Mouse (Mus musculus) CH12.LX (cell line): ENCODE data around the gene Cspg4. TPM values are rescaled to one million over a fixed set of nuclear protein-coding genes. Genes with fewer than 3 reads are reported as not detected.

ENCODE experiments used
- DNase-seq: peaks from one replicate; pipeline ENCODE4 v3.0.0-alpha.2; 2013; ENCODE audit errors: extremely low read depth
- H3K27ac ChIP-seq: 2 replicates; pipeline ENCODE4 v1.5.1; 2012; ENCODE audit warnings: low read depth, mild to moderate bottlenecking, control low read depth, moderate library complexity; ENCODE audit not compliant: insufficient read depth
- H3K27me3 ChIP-seq: replicated peaks from 2 replicates; pipeline ENCODE3; 2012; ENCODE audit warnings: inconsistent platforms
- H3K36me3 ChIP-seq, 2 experiments: replicated peaks in 1 of 2; 2 replicates each; pipeline versions ENCODE3 to v1.6.1; 2012; ENCODE audit warnings: inconsistent platforms in 1 of 2, low read length in 1 of 2, mild to moderate bottlenecking in 1 of 2, mixed read lengths in 1 of 2, moderate library complexity in 1 of 2; ENCODE audit not compliant: control insufficient read depth in 1 of 2, insufficient read depth in 1 of 2
- H3K4me1 ChIP-seq, 2 experiments: 2 replicates each; pipeline ENCODE4 v1.6.1; 2012; ENCODE audit warnings: inconsistent platforms in 1 of 2, moderate library complexity in 1 of 2; ENCODE audit not compliant: insufficient read depth in 2 of 2, control insufficient read depth in 1 of 2
- H3K4me2 ChIP-seq: 2 replicates; pipeline ENCODE4 v1.6.1; 2012; ENCODE audit warnings: low read depth, mild to moderate bottlenecking, control low read depth; ENCODE audit not compliant: poor library complexity, insufficient read depth, severe bottlenecking
- H3K4me3 ChIP-seq, 3 experiments: fragments of 150-350 bp in 1 of 3; sonication (generic) in 1 of 3; replicated peaks in 1 of 3; 2 replicates each; pipeline versions ENCODE3 to v1.5.1; 2011 to 2012; ENCODE audit warnings: low read depth in 2 of 3, low read length in 2 of 3, mild to moderate bottlenecking in 2 of 3, moderate library complexity in 2 of 3, control low read depth in 1 of 3, improper control_type of control experiment in 1 of 3, inconsistent platforms in 1 of 3, mixed read lengths in 1 of 3; ENCODE audit not compliant: poor library complexity in 1 of 3
- H3K79me2 ChIP-seq: replicated peaks from 2 replicates; pipeline ENCODE4 v1.6.1; 2012; ENCODE audit warnings: mild to moderate bottlenecking, moderate library complexity; ENCODE audit not compliant: control insufficient read depth, poor library complexity, insufficient read depth, severe bottlenecking; ENCODE audit errors: extremely low read depth
- H3K9ac ChIP-seq: 2 replicates; pipeline ENCODE4 v1.6.1; 2012; ENCODE audit warnings: low read depth, mild to moderate bottlenecking, control low read depth, moderate library complexity; ENCODE audit not compliant: insufficient read depth
- H3K9me3 ChIP-seq: replicated peaks from 2 replicates; pipeline ENCODE3; 2012; ENCODE audit warnings: low read length, inconsistent platforms, mixed read lengths
- CHD1 ChIP-seq: IDR thresholded peaks from 2 replicates; pipeline ENCODE4 v1.6.1; 2012; ENCODE audit warnings: low read depth, low read length, improper control_type of control experiment, inconsistent platforms
- CHD2 ChIP-seq: IDR thresholded peaks from 2 replicates; pipeline ENCODE4 v1.6.1; 2011; ENCODE audit warnings: low read length, improper control_type of control experiment
- E2F4 ChIP-seq: IDR thresholded peaks from 2 replicates; pipeline ENCODE4 v1.6.1; 2011; ENCODE audit warnings: low read depth, low read length, improper control_type of control experiment; ENCODE audit not compliant: insufficient replicate concordance
- ELF1 ChIP-seq: IDR thresholded peaks from 2 replicates; pipeline ENCODE4 v1.6.1; 2014; ENCODE audit warnings: low read depth, mild to moderate bottlenecking, inconsistent platforms, low read length, improper control_type of control experiment
- GABPA ChIP-seq: IDR thresholded peaks from 2 replicates; pipeline ENCODE4 v1.6.1; 2012; ENCODE audit warnings: low read depth, low read length, improper control_type of control experiment, inconsistent platforms; ENCODE audit not compliant: insufficient replicate concordance
- HCFC1 ChIP-seq: IDR thresholded peaks from 2 replicates; pipeline ENCODE4 v1.6.1; 2012; ENCODE audit warnings: low read depth, mild to moderate bottlenecking, inconsistent platforms, low read length, improper control_type of control experiment
- JUND ChIP-seq: conservative IDR thresholded peaks from 2 replicates; pipeline ENCODE4 v1.6.1; 2011; ENCODE audit warnings: low read depth, low read length, improper control_type of control experiment
- KAT2A ChIP-seq: IDR thresholded peaks from 2 replicates; pipeline ENCODE4 v1.6.1; 2012; ENCODE audit warnings: low read length, improper control_type of control experiment, inconsistent platforms; ENCODE audit not compliant: insufficient replicate concordance
- MAFK ChIP-seq: IDR thresholded peaks from 2 replicates; pipeline ENCODE4 v1.6.1; 2011; ENCODE audit warnings: low read length, improper control_type of control experiment; ENCODE audit not compliant: insufficient replicate concordance
- MAX ChIP-seq: IDR thresholded peaks from 2 replicates; pipeline ENCODE4 v1.6.1; 2011; ENCODE audit warnings: low read length, improper control_type of control experiment
- MEF2A ChIP-seq: IDR thresholded peaks from 2 replicates; pipeline ENCODE4 v1.6.1; 2014; ENCODE audit warnings: low read depth, mild to moderate bottlenecking, inconsistent platforms, low read length, improper control_type of control experiment, borderline replicate concordance
- NELFE ChIP-seq: IDR thresholded peaks from 2 replicates; pipeline ENCODE4 v1.6.1; 2011; ENCODE audit warnings: low read depth, low read length, improper control_type of control experiment
- NRF1 ChIP-seq: IDR thresholded peaks from 2 replicates; pipeline ENCODE4 v1.6.1; 2014; ENCODE audit warnings: low read depth, mild to moderate bottlenecking, inconsistent platforms, low read length, improper control_type of control experiment, moderate library complexity
- PAX5 ChIP-seq: IDR thresholded peaks from 2 replicates; pipeline ENCODE4 v1.6.1; 2012; ENCODE audit warnings: low read length, inconsistent platforms, mixed read lengths
- POLR2AphosphoS2 ChIP-seq: IDR thresholded peaks from 2 replicates; pipeline ENCODE4 v1.6.1; 2011; ENCODE audit warnings: low read depth, low read length, improper control_type of control experiment
- RAD21 ChIP-seq: IDR thresholded peaks from 2 replicates; pipeline ENCODE4 v1.6.1; 2011; ENCODE audit warnings: low read depth, mild to moderate bottlenecking, low read length, improper control_type of control experiment, moderate library complexity
- TBP ChIP-seq: conservative IDR thresholded peaks from 2 replicates; pipeline ENCODE4 v1.6.1; 2011; ENCODE audit warnings: low read depth, low read length, improper control_type of control experiment
- UBTF ChIP-seq: IDR thresholded peaks from 2 replicates; pipeline ENCODE4 v1.6.1; 2012; ENCODE audit warnings: low read depth, mild to moderate bottlenecking, inconsistent platforms, low read length, improper control_type of control experiment, moderate library complexity
- USF1 ChIP-seq: IDR thresholded peaks from 2 replicates; pipeline ENCODE4 v1.6.1; 2014; ENCODE audit warnings: low read depth, mild to moderate bottlenecking, inconsistent platforms, low read length, improper control_type of control experiment
- USF2 ChIP-seq: conservative IDR thresholded peaks from 2 replicates; pipeline ENCODE4 v1.6.1; 2011; ENCODE audit warnings: low read depth, low read length, improper control_type of control experiment
- ZMIZ1 ChIP-seq: IDR thresholded peaks from 2 replicates; pipeline ENCODE4 v1.6.1; 2012; ENCODE audit warnings: low read depth, mild to moderate bottlenecking, inconsistent platforms, low read length, improper control_type of control experiment
- ZNF384 ChIP-seq: IDR thresholded peaks from 2 replicates; pipeline ENCODE4 v1.6.1; 2012; ENCODE audit warnings: low read depth, low read length, improper control_type of control experiment, inconsistent platforms
- dilution Hi-C: fragments of 300-500 bp; cut with MboI; formaldehyde crosslinking; loops from 2 replicates; pipeline ENCODE4 v1.14.3; 2020; ENCODE audit warnings: low sequenced_read_pairs; ENCODE audit not compliant: extremely low pct_unique_long_range_greater_than_20kb, extremely low pct_ligation_motif_present
- in situ Hi-C: fragments of 300-500 bp; cut with MboI; formaldehyde crosslinking; loops from 3 replicates; pipeline ENCODE4 v1.14.3; 2019; ENCODE audit warnings: low sequenced_read_pairs, low pct_ligation_motif_present, low pct_unique_long_range_greater_than_20kb, mixed read lengths
- polyA plus RNA-seq: library from polyadenylated mRNA; unstranded; fragments of >175 nt; gene quantifications from 2 replicates; pipeline ENCODE4 v1.2.1, GENCODE M21; 2012; ENCODE audit warnings: low read depth; ENCODE audit not compliant: insufficient read length
- total RNA-seq, 2 experiments: library from RNA; depleted of rRNA; stranded (reverse); fragments of 300-350 nt in 1 of 2; fragments of >200 nt in 1 of 2; gene quantifications; 2 replicates each; pipeline ENCODE4 v1.2.3; 2012 to 2014

Gene Cspg4
- total and polyA plus RNA-seq, 3 experiments: 0.06 to 0.08 TPM; not detected in 1

DNA sequence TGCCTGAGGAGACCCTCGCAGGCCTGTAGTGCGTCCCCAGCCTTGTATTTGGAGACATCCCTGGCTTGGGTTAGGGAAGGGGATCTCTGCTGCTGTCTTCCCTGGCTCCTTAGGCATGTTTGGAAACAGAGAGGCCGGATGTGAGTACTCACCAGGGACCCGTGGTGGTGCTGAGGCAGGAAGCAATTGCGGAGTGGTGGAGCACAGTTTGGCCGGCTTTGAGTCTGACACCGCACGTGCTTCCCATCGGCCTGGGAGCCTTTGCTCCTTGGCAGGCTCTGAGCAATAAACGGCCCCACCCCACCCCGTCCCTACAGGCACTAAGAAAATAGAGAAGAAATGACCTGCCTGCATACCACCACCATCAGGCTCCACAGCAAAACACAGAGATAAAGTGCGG, 18.0 kb downstream of the Cspg4 start:
- TF ChIP-seq GABPA: no peak
- no peak for TF ChIP-seq NRF1
- no peak for TF ChIP-seq USF1
- no peak for TF ChIP-seq JUND
- TF ChIP-seq MEF2A: no peak
- no peak for TF ChIP-seq UBTF
- TF ChIP-seq, all 38 proteins: peak for 0
- Histone ChIP-seq H3K27ac (no peak overlapping the region), H3K79me2 (no peaks in the 10 kb centered on the region), H3K4me3 (no peak overlapping the region), H3K9ac (no peak overlapping the region), H3K27me3 (peaks cover 70% of the 10 kb centered on the region), H3K4me2 (no peak overlapping the region), H3K4me1 (peaks cover 10 to 11% of the 10 kb centered on the region in 2 experiments; a peak in 3 of 4 replicates), H3K36me3 (no peaks in the 10 kb centered on the region), H3K9me3 (no peaks in the 10 kb centered on the region)
- dilution Hi-C loops (no loop called here), in situ Hi-C loops (no loop called here)
- no peak for DNase-seq

DNA sequence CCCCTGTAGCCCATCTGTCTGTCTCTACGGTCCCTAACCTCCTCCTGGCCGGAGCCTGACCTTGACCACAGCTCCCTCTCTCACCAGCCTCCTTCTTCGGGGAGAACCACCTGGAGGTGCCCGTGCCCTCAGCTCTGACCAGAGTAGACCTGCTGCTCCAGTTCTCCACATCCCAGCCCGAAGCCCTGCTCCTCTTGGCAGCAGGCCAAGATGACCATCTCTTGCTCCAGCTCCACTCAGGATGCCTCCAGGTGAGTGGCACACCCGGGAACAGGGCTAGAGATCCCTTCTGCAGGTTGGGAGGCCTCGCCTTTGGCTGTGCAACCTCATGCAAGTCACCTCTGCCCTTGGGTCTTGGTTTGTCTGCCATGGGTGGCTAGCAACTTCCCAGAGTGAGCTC, 18.6 kb downstream of the Cspg4 start:
- Histone ChIP-seq H3K4me2 (no peak overlapping the region), H3K9me3 (no peaks in the 10 kb centered on the region), H3K36me3 (no peaks in the 10 kb centered on the region), H3K27me3 (peaks cover 70% of the 10 kb centered on the region), H3K4me3 (no peak overlapping the region), H3K9ac (no peak overlapping the region), H3K27ac (no peak overlapping the region), H3K4me1 (peaks cover 11 to 12% of the 10 kb centered on the region in 2 experiments; a peak in 3 of 4 replicates), H3K79me2 (no peaks in the 10 kb centered on the region)
- dilution Hi-C loops (no loop called here), in situ Hi-C loops (no loop called here)
- DNase-seq: no peak
- TF ChIP-seq CHD1: no peak
- no peak for TF ChIP-seq KAT2A
- no peak for TF ChIP-seq NRF1
- TF ChIP-seq USF2: no peak

DNA sequence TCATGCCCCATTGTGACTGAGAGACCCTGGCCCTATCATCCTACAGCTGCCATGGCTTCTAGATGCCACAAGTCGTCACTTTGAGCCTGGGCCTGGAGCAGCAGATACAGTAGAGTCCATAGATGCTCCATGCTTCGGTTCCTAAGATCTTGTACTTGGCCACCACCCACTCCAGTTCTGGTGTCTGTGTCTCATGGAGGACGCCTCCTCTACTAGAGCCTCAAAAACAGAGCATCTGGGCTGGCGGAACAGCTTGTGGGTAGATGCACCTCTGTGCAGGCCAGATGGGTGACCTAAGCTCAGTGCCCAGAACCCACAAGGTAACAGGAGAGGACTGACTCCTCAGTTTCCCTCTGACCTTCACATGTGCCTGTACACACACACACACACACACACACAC, 19.5 kb downstream of the Cspg4 start:
- in situ Hi-C loops (no loop called here), dilution Hi-C loops (no loop called here)
- H3K79me2 ChIP-seq: no peaks in the 10 kb centered on the region
- no peak overlapping the region for H3K4me2 ChIP-seq
- H3K9ac ChIP-seq: no peak overlapping the region
- peaks cover 71% of the 10 kb centered on the region for H3K27me3 ChIP-seq
- H3K36me3 ChIP-seq: no peaks in the 10 kb centered on the region
- H3K27ac ChIP-seq: no peak overlapping the region
- DNase-seq: no peak
- peaks cover 11 to 12% of the 10 kb centered on the region in 2 experiments; a peak in 3 of 4 replicates for H3K4me1 ChIP-seq
- no peak overlapping the region for H3K4me3 ChIP-seq
- H3K9me3 ChIP-seq: no peaks in the 10 kb centered on the region
- TF ChIP-seq TBP (no peak), MEF2A (no peak), PAX5 (no peak), POLR2AphosphoS2 (no peak), NRF1 (no peak), MAFK (no peak), CHD1 (no peak), ZMIZ1 (no peak), USF1 (no peak), HCFC1 (no peak), MAX (no peak), CHD2 (no peak), GABPA (no peak), ELF1 (no peak), JUND (no peak), ZNF384 (no peak), RAD21 (no peak), UBTF (no peak), E2F4 (no peak), NELFE (no peak)
- TF ChIP-seq, all 38 proteins: peak for 0
